Mouse (Mus musculus): ENCODE results near the gene Fgf9.

- TF ChIP-seq POLR2A (IDR thresholded peaks at IDR 0.05; ENCODE audit: control insufficient read depth, low read depth, low read length) (no peak), CTCF (IDR thresholded peaks at IDR 0.05; ENCODE audit: control insufficient read depth, insufficient read depth, insufficient replicate concordance, low read depth, low read length) (no peak)
Observed at GRCm38 (mm10) chr14:58091321-58091720, 21.0 kb downstream of the Fgf9 start.

Data from testis, adult 2 months (tissue).